Mouse (Mus musculus) kidney, postnatal 0 days (tissue): Measurements from ENCODE around the gene Lrpprc. TPM values are rescaled to one million over a fixed set of nuclear protein-coding genes. Genes with fewer than 3 reads are reported as not detected.
A peak's percentile ranks its signal among the peaks of the same experiment; 100 is the strongest.

Experiments
- ATAC-seq: fragments of 200-750 bp; cut with Nextera tagmentation; replicated peaks from 2 replicates; pipeline ENCODE4 v1.8.0; 2017; ENCODE audit warnings: low read depth, moderate number of reproducible peaks, moderate TSS enrichment, moderate library complexity; ENCODE audit not compliant: low FRiP score
- DNase-seq: peaks from one replicate; pipeline ENCODE4 v3.0.0-alpha.2; 2016; ENCODE audit warnings: low spot score
- H3K27ac ChIP-seq: fragments of 300-500 bp; sonication (generic); 2 replicates; pipeline ENCODE4 v1.5.1; 2014; ENCODE audit warnings: mild to moderate bottlenecking
- H3K27me3 ChIP-seq: fragments of 300-500 bp; sonication (generic); 2 replicates; pipeline ENCODE4 v1.6.1; 2014; ENCODE audit warnings: low read length, mixed read lengths; ENCODE audit not compliant: insufficient read depth
- H3K36me3 ChIP-seq: fragments of 300-500 bp; sonication (generic); 2 replicates; pipeline ENCODE4 v1.6.1; 2014; ENCODE audit warnings: low read length, mixed read lengths; ENCODE audit not compliant: insufficient read depth
- H3K4me1 ChIP-seq: fragments of 300-500 bp; sonication (generic); replicated peaks from 2 replicates; pipeline ENCODE4 v1.6.1; 2014; ENCODE audit warnings: antibody characterized with exemption, low read length, mixed read lengths; ENCODE audit not compliant: insufficient read depth
- H3K4me2 ChIP-seq: fragments of 300-500 bp; sonication (generic); 2 replicates; pipeline ENCODE4 v1.6.1; 2014; ENCODE audit warnings: mild to moderate bottlenecking, low read length, moderate library complexity, mixed read lengths
- H3K4me3 ChIP-seq: fragments of 300-500 bp; sonication (generic); replicated peaks from 2 replicates; pipeline ENCODE4 v1.5.1; 2014; ENCODE audit warnings: low read depth, low read length
- H3K9ac ChIP-seq: fragments of 300-500 bp; sonication (generic); 2 replicates; pipeline ENCODE4 v1.6.1; 2014; ENCODE audit warnings: low read depth, low read length
- H3K9me3 ChIP-seq: fragments of 300-500 bp; sonication (generic); replicated peaks from 2 replicates; pipeline ENCODE4 v1.6.1; 2016; ENCODE audit warnings: low read length, inconsistent platforms, mixed read lengths
- CTCF ChIP-seq: IDR thresholded peaks from 2 replicates; pipeline ENCODE4 v1.5.1; 2016; ENCODE audit warnings: antibody characterized with exemption, low read depth, mild to moderate bottlenecking, moderate library complexity
- WGBS: fragments of 180-500 bp; shearing (Covaris S2); extraction: QIAGEN DNeasy Blood & Tissue Kit; methylation state at CpG from one replicate; pipeline ENCODE4 v1.1.7; 2014; 5-methylcytosine and 5-hydroxymethylcytosine counted together
- polyA plus RNA-seq: library from polyadenylated mRNA; unstranded; fragments of >200 nt; fragmentation: Nextera tagmentation; extraction: Ambion mirVana; gene quantifications from 2 replicates; pipeline ENCODE4 v1.2.1, GENCODE M21; 2015

Gene Lrpprc
- polyA plus RNA-seq, 1 experiment from 2014 or later = 31.2 TPM

- 45% methylated on average over 7 of the region's 7 CpGs for WGBS
- H3K27me3 ChIP-seq = no peaks in the 10 kb centered on the region
- H3K4me2 ChIP-seq = no peak overlapping the region
- no peak overlapping the region for H3K4me3 ChIP-seq
- H3K27ac ChIP-seq = no peak overlapping the region
- no peaks in the 10 kb centered on the region for H3K9me3 ChIP-seq
- DNase-seq = peak; percentile 44
- no peak for ATAC-seq
- no peaks in the 10 kb centered on the region for H3K4me1 ChIP-seq
- TF ChIP-seq CTCF = no peak
- H3K36me3 ChIP-seq = no peaks in the 10 kb centered on the region
- no peak overlapping the region for H3K9ac ChIP-seq
Observed at GRCm38 (mm10) chr17:84657782-84658181, 132.8 kb downstream of the Lrpprc start.

GRCm38 (mm10) chr17:84657422-84657732 lies 133.2 kb downstream of the Lrpprc start:
- ATAC-seq = no peak; the same call in 1 of the 2 replicates
- Histone ChIP-seq H3K9me3 (no peaks in the 10 kb centered on the region), H3K4me3 (no peak overlapping the region), H3K36me3 (no peaks in the 10 kb centered on the region), H3K27me3 (no peaks in the 10 kb centered on the region), H3K9ac (no peak overlapping the region), H3K4me2 (no peak overlapping the region), H3K27ac (no peak overlapping the region), H3K4me1 (no peaks in the 10 kb centered on the region)
- peak; percentile 22; the same call in 1 of the 2 replicates for TF ChIP-seq CTCF
- WGBS = 44% methylated on average over 3 of the region's 3 CpGs
- peak; percentile 66 for DNase-seq

GRCm38 (mm10) chr17:84656653-84657421 lies 133.8 kb downstream of the Lrpprc start:
- no peaks in the 10 kb centered on the region for H3K36me3 ChIP-seq
- no peak for TF ChIP-seq CTCF
- DNase-seq (peak; percentile 48), ATAC-seq (no peak)
- 33% methylated on average over 19 of the region's 19 CpGs for WGBS
- no peaks in the 10 kb centered on the region for H3K4me1 ChIP-seq
- H3K27ac ChIP-seq = no peak overlapping the region
- no peaks in the 10 kb centered on the region for H3K9me3 ChIP-seq
- no peak overlapping the region for H3K4me3 ChIP-seq
- no peaks in the 10 kb centered on the region for H3K27me3 ChIP-seq
- H3K4me2 ChIP-seq = no peak overlapping the region
- no peak overlapping the region for H3K9ac ChIP-seq

GRCm38 (mm10) chr17:84656205-84656604 lies 134.4 kb downstream of the Lrpprc start:
- no peak overlapping the region for H3K9ac ChIP-seq
- TF ChIP-seq CTCF = no peak
- H3K36me3 ChIP-seq = no peaks in the 10 kb centered on the region
- no peak overlapping the region for H3K27ac ChIP-seq
- H3K4me1 ChIP-seq = no peaks in the 10 kb centered on the region
- H3K4me2 ChIP-seq = no peak overlapping the region
- no peak overlapping the region for H3K4me3 ChIP-seq
- H3K27me3 ChIP-seq = no peaks in the 10 kb centered on the region
- no peaks in the 10 kb centered on the region for H3K9me3 ChIP-seq
- DNase-seq (no peak), ATAC-seq (no peak)
- WGBS = 41% methylated on average over 5 of the region's 5 CpGs

Other genes starting within 250 kb of the Lrpprc start
- gene Dync2li1, start 164.3 kb downstream of the Lrpprc start, polyA plus RNA-seq = 59.9 and 61.2 TPM in 2 replicates
- gene Abcg8, start 114.5 kb downstream of the Lrpprc start, polyA plus RNA-seq = 0.36 and 0.38 TPM in 2 replicates
- 4.1 and 4.8 TPM in 2 replicates for gene Abcg5, start 107.8 kb downstream of the Lrpprc start, polyA plus RNA-seq
- gene Ppm1b, start 166.0 kb upstream of the Lrpprc start, polyA plus RNA-seq = 66.2 and 67.3 TPM in 2 replicates
- 76.9 and 88.8 TPM in 2 replicates for gene Slc3a1, start 237.6 kb upstream of the Lrpprc start, polyA plus RNA-seq